In genomic region chr2:130362511-130363026, GRCm38 (mm10) we compare ENCODE assay signal across 8 mouse cellular contexts. TPM values are rescaled to one million over a fixed set of nuclear protein-coding genes. Genes with fewer than 3 reads are reported as not detected.
A peak's percentile ranks its signal among the peaks of the same experiment; 100 is the strongest.
DNase-seq lines count a peak whose midpoint lies in the region; ATAC-seq lines count a peak whose summit lies in the region.

No protein-coding gene starts in this region.

- H3K9ac ChIP-seq in hindbrain, embryonic 13.5 days: no peak overlapping the region
- peak overlapping the region; percentile 21; the same call in 1 of the 2 replicates for H3K9ac ChIP-seq in forebrain, embryonic 13.5 days
- H3K9ac ChIP-seq in limb, embryonic 11.5 days (ENCODE audit: low read length): no peak overlapping the region
- no peak overlapping the region for H3K9ac ChIP-seq in neural tube, embryonic 13.5 days

- no peak for ATAC-seq in hindbrain, embryonic 13.5 days (ENCODE audit: low FRiP score)
- peak; percentile 66; the same call in 1 of the 2 replicates for ATAC-seq in forebrain, embryonic 13.5 days
- no peak for ATAC-seq in limb, embryonic 11.5 days (ENCODE audit: insufficient number of reproducible peaks, low FRiP score, low TSS enrichment, low read depth)
- ATAC-seq in neural tube, embryonic 13.5 days (ENCODE audit: low read depth): peak; percentile 41; the same call in 1 of the 2 replicates

- no peaks in the 10 kb centered on the region for H3K36me3 ChIP-seq in hindbrain, embryonic 10.5 days
- 0 out of 2 replicates have a peak, but pooled peaks cover 3% of the 10 kb centered on the region for H3K36me3 ChIP-seq in hindbrain, embryonic 13.5 days
- no peaks in the 10 kb centered on the region for H3K36me3 ChIP-seq in forebrain, embryonic 13.5 days (ENCODE audit: poor library complexity, severe bottlenecking)
- H3K36me3 ChIP-seq in limb, embryonic 11.5 days (ENCODE audit: control insufficient read depth, insufficient read depth, low read length): no peaks in the 10 kb centered on the region
- no peaks in the 10 kb centered on the region for H3K36me3 ChIP-seq in neural tube, embryonic 13.5 days

- 2% methylated on average over 14 of the region's 14 CpGs for WGBS in hindbrain, embryonic 10.5 days
- 2% methylated on average over 14 of the region's 14 CpGs for WGBS in hindbrain, embryonic 13.5 days
- 1% methylated on average over 14 of the region's 14 CpGs for WGBS in forebrain, embryonic 13.5 days
- 3% methylated on average over 14 of the region's 14 CpGs for WGBS in limb, embryonic 11.5 days
- WGBS in neural tube, embryonic 13.5 days: 4% methylated on average over 14 of the region's 14 CpGs

- H3K9me3 ChIP-seq in hindbrain, embryonic 10.5 days: no peaks in the 10 kb centered on the region
- no peaks in the 10 kb centered on the region for H3K9me3 ChIP-seq in hindbrain, embryonic 13.5 days
- no peaks in the 10 kb centered on the region for H3K9me3 ChIP-seq in forebrain, embryonic 13.5 days (replicated peaks)
- H3K9me3 ChIP-seq in limb, embryonic 11.5 days (ENCODE audit: control insufficient read depth, low read length): no peaks in the 10 kb centered on the region
- H3K9me3 ChIP-seq in neural tube, embryonic 13.5 days: no peaks in the 10 kb centered on the region

- DNase-seq in hindbrain, embryonic 10.5 days (ENCODE audit: low spot score): peak; percentile 64
- DNase-seq in adrenal gland, postnatal 10 days: peak; percentile 84
- DNase-seq in kidney, adult 11 months: peak; percentile 7
- DNase-seq in limb, embryonic 11.5 days (ENCODE audit: low spot score): peak; percentile 82
- peak; percentile 20 to 23 for DNase-seq in urinary bladder, postnatal 36 days (ENCODE audit: low spot score in 2 of 2)

- peaks cover 93% of the 10 kb centered on the region for H3K27me3 ChIP-seq in hindbrain, embryonic 10.5 days (ENCODE audit: insufficient read depth, poor library complexity, severe bottlenecking)
- peaks cover 83% of the 10 kb centered on the region for H3K27me3 ChIP-seq in hindbrain, embryonic 13.5 days
- H3K27me3 ChIP-seq in forebrain, embryonic 13.5 days: peaks cover 65% of the 10 kb centered on the region
- peaks cover 59% of the 10 kb centered on the region for H3K27me3 ChIP-seq in limb, embryonic 11.5 days (ENCODE audit: control insufficient read depth, insufficient read depth, low read length)
- H3K27me3 ChIP-seq in neural tube, embryonic 13.5 days: peaks cover 88% of the 10 kb centered on the region

- H3K4me2 ChIP-seq in hindbrain, embryonic 13.5 days: no peak overlapping the region
- H3K4me2 ChIP-seq in forebrain, embryonic 13.5 days: peak overlapping the region; percentile 24
- H3K4me2 ChIP-seq in limb, embryonic 11.5 days (ENCODE audit: low read depth, severe bottlenecking): no peak overlapping the region
- H3K4me2 ChIP-seq in neural tube, embryonic 13.5 days: no peak overlapping the region

- H3K4me1 ChIP-seq in hindbrain, embryonic 10.5 days (replicated peaks): peaks cover 25% of the 10 kb centered on the region
- peaks cover 30% of the 10 kb centered on the region for H3K4me1 ChIP-seq in hindbrain, embryonic 13.5 days (replicated peaks)
- H3K4me1 ChIP-seq in forebrain, embryonic 13.5 days: peaks cover 36% of the 10 kb centered on the region
- 0 out of 2 replicates have a peak, but pooled peaks cover 7% of the 10 kb centered on the region for H3K4me1 ChIP-seq in limb, embryonic 11.5 days (ENCODE audit: control insufficient read depth, insufficient read depth, low read length)
- H3K4me1 ChIP-seq in neural tube, embryonic 13.5 days (replicated peaks): peaks cover 19% of the 10 kb centered on the region; the same call in 1 of the 2 replicates

- peak overlapping the region; percentile 34; the same call in 1 of the 2 replicates for H3K4me3 ChIP-seq in hindbrain, embryonic 10.5 days
- no peak overlapping the region for H3K4me3 ChIP-seq in hindbrain, embryonic 13.5 days
- peak overlapping the region; percentile 4; the same call in 1 of the 2 replicates for H3K4me3 ChIP-seq in forebrain, embryonic 13.5 days
- H3K4me3 ChIP-seq in limb, embryonic 11.5 days (ENCODE audit: low read depth, low read length): no peak overlapping the region
- H3K4me3 ChIP-seq in neural tube, embryonic 13.5 days: no peak overlapping the region

- 0 out of 2 replicates have a peak overlapping the region, but pooled peaks have one; percentile 2 for H3K27ac ChIP-seq in hindbrain, embryonic 10.5 days
- no peak overlapping the region for H3K27ac ChIP-seq in hindbrain, embryonic 13.5 days
- H3K27ac ChIP-seq in forebrain, embryonic 13.5 days: no peak overlapping the region
- H3K27ac ChIP-seq in limb, embryonic 11.5 days (replicated peaks; ENCODE audit: low read depth, low read length): no peak overlapping the region
- H3K27ac ChIP-seq in neural tube, embryonic 13.5 days (replicated peaks): no peak overlapping the region

RNA-seq across cellular contexts. Expression of gene Cpxm1, which starts 34.8 kb away (rescaled TPM):
- 49.3 and 56.7 TPM in 2 replicates for polyA plus RNA-seq in hindbrain, embryonic 10.5 days (2016; fragmentation: Nextera tagmentation; extraction: Ambion mirVana)
- polyA plus RNA-seq in hindbrain, embryonic 13.5 days (2015; fragmentation: Nextera tagmentation; extraction: Ambion mirVana): 29.0 and 32.6 TPM in 2 replicates
- total RNA-seq in adrenal gland, postnatal 10 days (2021): 10 to 100 TPM; 15.8 to 16.8 TPM
- polyA plus RNA-seq in forebrain, embryonic 13.5 days (2015; fragmentation: Nextera tagmentation; extraction: Ambion mirVana): 11.8 and 12.3 TPM in 2 replicates
- 62.3 and 64.2 TPM in 2 replicates for polyA plus RNA-seq in limb, embryonic 11.5 days (2014; fragmentation: Nextera tagmentation; extraction: Ambion mirVana)
- 26.8 and 32.9 TPM in 2 replicates for polyA plus RNA-seq in neural tube, embryonic 13.5 days (2015; fragmentation: Nextera tagmentation; extraction: Ambion mirVana)

RNA-seq across cellular contexts. Expression of gene Gm28372, which starts 42.5 kb away (rescaled TPM):
- not detected in 2 replicates for polyA plus RNA-seq in hindbrain, embryonic 10.5 days (2016; fragmentation: Nextera tagmentation; extraction: Ambion mirVana)
- polyA plus RNA-seq in hindbrain, embryonic 13.5 days (2015; fragmentation: Nextera tagmentation; extraction: Ambion mirVana): 0.16 TPM in 1 of 2 replicates, not detected in the other
- not detected for total RNA-seq in adrenal gland, postnatal 10 days (2021)
- polyA plus RNA-seq in forebrain, embryonic 13.5 days (2015; fragmentation: Nextera tagmentation; extraction: Ambion mirVana): 0.09 and 0.34 TPM in 2 replicates
- not detected in 2 replicates for polyA plus RNA-seq in limb, embryonic 11.5 days (2014; fragmentation: Nextera tagmentation; extraction: Ambion mirVana)
- polyA plus RNA-seq in neural tube, embryonic 13.5 days (2015; fragmentation: Nextera tagmentation; extraction: Ambion mirVana): 0.15 TPM in 1 of 2 replicates, not detected in the other

RNA-seq across cellular contexts. Expression of gene 1700020A23Rik, which starts 42.5 kb away (rescaled TPM):
- 0.25 TPM in 1 of 2 replicates, not detected in the other for polyA plus RNA-seq in hindbrain, embryonic 10.5 days (2016; fragmentation: Nextera tagmentation; extraction: Ambion mirVana)
- polyA plus RNA-seq in hindbrain, embryonic 13.5 days (2015; fragmentation: Nextera tagmentation; extraction: Ambion mirVana): 0.68 and 0.83 TPM in 2 replicates
- not detected for total RNA-seq in adrenal gland, postnatal 10 days (2021)
- polyA plus RNA-seq in forebrain, embryonic 13.5 days (2015; fragmentation: Nextera tagmentation; extraction: Ambion mirVana): 0.25 and 0.48 TPM in 2 replicates
- polyA plus RNA-seq in limb, embryonic 11.5 days (2014; fragmentation: Nextera tagmentation; extraction: Ambion mirVana): not detected in 2 replicates
- polyA plus RNA-seq in neural tube, embryonic 13.5 days (2015; fragmentation: Nextera tagmentation; extraction: Ambion mirVana): not detected in 2 replicates

RNA-seq across cellular contexts. Expression of gene Tmem239, which starts 43.7 kb away (rescaled TPM):
- polyA plus RNA-seq in hindbrain, embryonic 10.5 days (2016; fragmentation: Nextera tagmentation; extraction: Ambion mirVana): not detected in 2 replicates
- 0.23 and 0.38 TPM in 2 replicates for polyA plus RNA-seq in hindbrain, embryonic 13.5 days (2015; fragmentation: Nextera tagmentation; extraction: Ambion mirVana)
- total RNA-seq in adrenal gland, postnatal 10 days (2021): not detected
- not detected in 2 replicates for polyA plus RNA-seq in forebrain, embryonic 13.5 days (2015; fragmentation: Nextera tagmentation; extraction: Ambion mirVana)
- 0.11 TPM in 1 of 2 replicates, not detected in the other for polyA plus RNA-seq in limb, embryonic 11.5 days (2014; fragmentation: Nextera tagmentation; extraction: Ambion mirVana)
- polyA plus RNA-seq in neural tube, embryonic 13.5 days (2015; fragmentation: Nextera tagmentation; extraction: Ambion mirVana): 0.29 TPM in 1 of 2 replicates, not detected in the other

Comparison
In these comparisons a context has a peak if more than half of its experiments do, and no peak if none do; other contexts are left out.
1. H3K4me3 ChIP-seq: peak in hindbrain, embryonic 10.5 days (single experiment) and forebrain, embryonic 13.5 days (single experiment); none in hindbrain, embryonic 13.5 days (single experiment), limb, embryonic 11.5 days (single experiment) and neural tube, embryonic 13.5 days (single experiment).
2. DNase-seq: peak in every context shown above with its lines; median percentile 84 in adrenal gland, postnatal 10 days; 82 in limb, embryonic 11.5 days; 64 in hindbrain, embryonic 10.5 days; 22 in urinary bladder, postnatal 36 days; 7 in kidney, adult 11 months.
3. ATAC-seq: peak in forebrain, embryonic 13.5 days (single experiment) and neural tube, embryonic 13.5 days (single experiment); none in hindbrain, embryonic 13.5 days (single experiment) and limb, embryonic 11.5 days (single experiment).